Mouse (Mus musculus): ENCODE measurements around the gene Prkag2. TPM values are rescaled to one million over a fixed set of nuclear protein-coding genes. Genes with fewer than 3 reads are reported as not detected.
A peak's percentile ranks its signal among the peaks of the same experiment; 100 is the strongest.

Prkag2 gene
- total RNA-seq, 2 experiments from 2014 or later: 6.9 to 9.1 TPM

DNA sequence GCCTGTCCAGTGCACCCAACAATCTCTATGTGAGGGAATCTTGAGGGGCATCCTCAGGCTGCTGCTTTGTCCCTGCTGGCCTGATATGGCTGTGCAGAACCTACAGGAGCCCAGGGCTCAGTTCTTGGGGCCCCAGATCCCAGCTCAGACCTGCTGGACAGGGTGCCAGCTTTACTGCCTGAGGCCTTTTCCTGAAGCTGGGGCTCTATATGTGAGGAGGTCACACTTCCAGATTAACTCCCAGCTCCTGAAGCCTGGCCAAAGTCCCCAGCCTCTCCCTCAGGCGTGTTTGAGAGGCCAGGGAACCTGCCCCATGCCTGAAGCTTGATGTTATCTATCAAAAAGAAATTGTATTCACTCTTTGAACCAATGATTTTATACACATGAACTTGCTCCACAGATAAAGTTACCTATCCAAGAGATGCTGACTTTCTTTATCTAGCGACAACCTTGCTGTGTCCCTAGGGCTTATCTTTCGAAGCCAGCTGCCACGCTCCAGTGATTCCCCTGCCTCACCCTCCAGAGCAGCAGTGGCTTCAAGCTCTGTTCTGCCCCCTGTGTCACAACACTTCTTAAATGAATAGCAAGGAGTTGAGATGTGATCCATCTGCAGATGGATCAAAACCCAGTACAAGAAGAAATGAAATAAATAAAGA, 121.0 kb downstream of the Prkag2 start:
- peak; percentile 83 for ATAC-seq (replicated peaks; ENCODE audit: low FRiP score, low TSS enrichment, poor library complexity, severe bottlenecking)

DNA sequence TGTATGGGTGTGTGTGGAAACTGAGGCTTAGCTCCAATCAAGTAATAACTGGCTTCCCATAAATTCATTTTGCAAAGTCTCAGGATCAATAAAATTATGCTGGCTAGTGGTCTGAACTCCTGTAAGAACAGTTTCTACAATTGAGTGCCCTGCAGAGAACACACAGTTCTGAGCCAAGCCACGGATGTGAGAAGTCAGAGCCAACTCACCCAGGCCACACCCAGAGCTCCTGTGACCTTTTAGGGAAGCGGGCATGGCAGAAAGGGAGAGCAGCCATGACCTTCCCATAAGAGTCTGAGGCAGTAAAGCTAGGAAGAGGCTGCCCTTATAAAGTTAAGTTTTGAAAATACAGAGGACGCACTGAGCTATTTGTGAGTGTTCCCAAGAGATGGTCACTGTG, 123.5 kb downstream of the Prkag2 start:
- ATAC-seq (replicated peaks; ENCODE audit: low FRiP score, low TSS enrichment, poor library complexity, severe bottlenecking): no peak

DNA sequence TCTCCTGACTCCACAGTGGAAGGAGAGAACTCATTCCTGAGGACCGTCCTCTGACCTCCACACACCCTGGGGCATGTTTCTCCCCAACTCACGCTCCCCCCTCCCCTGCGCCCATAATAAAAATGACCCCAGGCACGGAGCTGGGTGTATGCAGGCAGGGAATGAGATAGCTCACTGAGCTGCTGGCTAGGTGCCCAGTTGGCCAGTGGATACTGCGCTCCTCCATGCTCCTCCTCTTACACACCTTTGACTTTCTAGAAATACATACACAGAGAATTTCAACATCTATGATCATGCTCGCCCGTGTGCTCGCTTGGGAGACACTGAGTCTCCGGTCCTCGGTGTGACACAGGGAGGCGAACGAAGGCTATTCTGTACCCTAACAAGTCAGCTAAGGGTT, 124.2 kb downstream of the Prkag2 start:
- ATAC-seq (replicated peaks; ENCODE audit: low FRiP score, low TSS enrichment, poor library complexity, severe bottlenecking): no peak

DNA sequence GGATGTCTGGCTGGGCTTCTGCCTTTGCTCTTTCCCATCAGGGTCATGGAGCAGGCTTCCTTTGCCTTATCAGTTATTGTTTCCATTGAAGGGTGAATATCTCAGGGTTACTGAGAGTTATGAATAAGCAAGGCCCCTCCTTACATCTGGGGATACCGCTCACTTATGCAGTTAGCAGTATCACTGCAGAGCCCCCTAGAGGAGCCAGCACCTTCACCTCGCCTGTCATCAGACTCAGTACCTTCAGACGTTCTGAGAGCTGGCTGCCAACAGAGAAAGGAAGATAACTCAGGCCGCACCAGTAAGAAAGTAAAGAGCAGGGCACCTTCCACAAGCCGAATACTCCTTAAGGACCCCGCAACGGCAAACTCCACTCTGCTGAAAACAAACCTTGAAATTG, 125.3 kb downstream of the Prkag2 start:
- no peak for ATAC-seq (replicated peaks; ENCODE audit: low FRiP score, low TSS enrichment, poor library complexity, severe bottlenecking)

DNA sequence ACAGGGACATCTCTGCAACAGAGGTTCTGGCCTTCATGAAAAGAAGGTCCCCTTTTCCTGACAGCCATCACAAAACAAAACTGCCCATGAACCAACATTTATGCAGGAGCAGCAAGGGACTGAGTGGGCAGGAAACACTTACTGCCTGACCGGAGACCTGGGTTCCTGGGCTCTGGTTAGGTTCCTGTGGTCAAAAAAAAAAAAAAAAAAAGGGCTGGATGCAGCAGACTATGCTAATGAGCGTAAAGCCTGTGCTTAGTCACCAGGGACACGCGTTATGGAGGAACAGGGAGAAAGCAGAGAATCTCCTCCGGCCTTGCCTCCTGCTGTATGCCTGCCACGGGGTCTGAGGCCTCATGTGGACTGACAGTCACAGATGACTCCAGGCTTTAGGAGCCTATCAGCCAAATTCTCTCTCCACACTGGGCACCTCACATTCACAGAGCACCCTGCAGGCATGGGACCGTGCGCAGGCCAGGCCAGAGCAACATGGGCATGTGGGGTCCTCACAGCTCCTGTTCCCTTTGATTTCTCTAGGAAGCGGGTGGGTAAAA, 126.7 kb downstream of the Prkag2 start:
- ATAC-seq (replicated peaks; ENCODE audit: low FRiP score, low TSS enrichment, poor library complexity, severe bottlenecking): no peak

DNA sequence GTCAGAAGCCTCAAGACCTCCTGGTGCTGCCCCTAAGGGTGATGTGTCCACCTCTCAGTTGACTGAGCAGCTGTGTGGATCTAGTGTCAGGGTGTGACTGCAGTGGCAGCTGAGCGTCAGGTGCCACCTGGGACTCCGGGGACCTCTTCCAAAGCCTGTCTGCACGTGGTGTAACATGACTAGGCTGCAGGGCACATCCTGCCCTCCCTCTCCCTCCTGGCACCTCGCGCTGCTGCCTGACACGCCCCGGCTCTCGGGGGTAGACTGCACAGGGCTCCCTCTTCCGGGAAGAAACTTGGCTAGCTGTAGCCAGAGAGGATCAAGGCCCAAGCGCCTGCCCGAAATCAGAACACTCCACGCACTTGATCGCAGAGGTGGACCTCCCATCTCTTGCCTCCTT, 127.2 kb downstream of the Prkag2 start:
- ATAC-seq (replicated peaks; ENCODE audit: low FRiP score, low TSS enrichment, poor library complexity, severe bottlenecking): peak; percentile 47

DNA sequence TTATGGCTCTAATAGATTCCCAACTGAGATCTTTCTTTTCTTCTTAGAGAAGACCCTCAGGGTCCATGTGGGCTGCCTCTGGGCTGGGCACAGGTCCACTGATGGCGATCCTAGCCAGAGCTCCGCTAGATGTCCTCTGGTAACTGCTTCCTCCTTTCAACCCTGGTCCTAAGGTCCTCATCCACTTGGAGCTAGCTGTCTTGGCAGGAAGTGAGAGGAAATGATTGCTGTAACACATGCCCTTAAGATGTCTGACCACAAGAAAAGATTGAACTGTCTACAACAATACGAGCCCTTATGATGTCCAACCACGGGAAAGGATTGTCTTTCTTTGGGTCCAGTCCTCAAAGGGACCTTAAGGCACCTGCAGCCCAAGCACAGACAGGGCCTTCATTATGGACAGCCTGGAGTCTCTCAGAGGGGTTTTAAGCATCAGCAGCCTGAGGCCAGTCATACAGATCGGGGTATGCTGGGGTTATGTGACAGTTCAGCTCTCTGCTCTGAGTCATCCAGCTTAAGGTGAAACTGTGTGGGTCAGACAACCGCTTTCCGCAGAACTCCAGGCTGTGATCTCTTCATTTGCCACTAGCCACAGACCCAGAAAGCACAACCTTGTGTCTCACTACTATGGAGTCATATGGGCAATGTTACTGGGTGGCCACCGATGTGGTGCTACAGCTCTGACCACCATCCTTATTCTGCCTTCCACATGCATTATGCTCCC, 129.7 kb downstream of the Prkag2 start:
- ATAC-seq (replicated peaks; ENCODE audit: low FRiP score, low TSS enrichment, poor library complexity, severe bottlenecking): no peak

DNA sequence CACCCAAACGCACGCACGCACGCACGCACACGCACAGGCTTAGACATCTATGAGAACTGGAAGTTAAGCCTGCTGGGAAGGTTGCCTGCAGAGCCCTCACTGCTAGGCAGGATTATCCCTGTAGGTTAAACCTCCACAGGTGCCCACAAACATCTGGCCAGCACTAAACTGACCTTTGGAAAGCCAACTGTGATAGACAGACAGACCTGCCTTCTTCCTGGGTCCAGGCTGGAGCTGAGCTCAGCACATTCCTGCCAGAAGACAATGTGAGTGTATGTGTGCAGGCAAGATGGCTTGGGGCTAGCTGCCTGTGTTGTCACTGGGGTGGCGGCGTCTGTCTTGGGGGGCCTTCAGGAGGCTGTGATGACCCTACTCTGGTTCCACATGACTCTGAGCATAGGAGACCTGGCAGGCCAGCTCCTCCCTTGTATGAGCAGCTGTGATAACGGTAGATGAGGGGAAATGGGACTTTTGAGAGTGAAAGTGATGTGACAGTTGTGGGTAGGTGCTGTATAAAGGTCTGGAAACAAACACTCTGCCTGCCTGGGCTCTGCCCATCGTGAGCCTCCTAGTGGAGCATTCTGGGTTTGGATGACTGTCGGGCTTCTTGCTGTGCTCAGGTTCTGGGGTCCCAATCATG, 131.1 kb downstream of the Prkag2 start:
- ATAC-seq (replicated peaks; ENCODE audit: low FRiP score, low TSS enrichment, poor library complexity, severe bottlenecking): peak; percentile 16; the same call in 1 of the 2 replicates

DNA sequence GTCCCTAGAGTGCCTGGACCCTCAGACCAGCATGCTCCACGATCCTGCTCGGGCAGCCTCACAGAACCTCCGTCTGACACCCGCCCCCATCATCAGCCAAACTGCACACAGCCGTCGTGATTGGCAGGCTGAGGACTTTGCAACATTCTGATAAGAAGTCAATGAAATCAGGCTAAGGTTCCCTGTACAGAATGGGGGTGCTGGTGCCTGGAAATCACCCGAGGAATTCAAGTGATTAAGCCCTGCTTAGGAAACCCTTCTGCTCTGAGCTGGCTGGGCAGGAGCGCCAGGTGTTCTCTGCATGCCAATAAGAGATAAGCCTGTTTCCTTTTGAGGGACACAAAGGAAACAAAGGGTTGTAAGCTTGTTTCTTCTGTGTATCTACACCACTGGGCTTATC, 131.7 kb downstream of the Prkag2 start:
- peak; percentile 56 for ATAC-seq (replicated peaks; ENCODE audit: low FRiP score, low TSS enrichment, poor library complexity, severe bottlenecking)

DNA sequence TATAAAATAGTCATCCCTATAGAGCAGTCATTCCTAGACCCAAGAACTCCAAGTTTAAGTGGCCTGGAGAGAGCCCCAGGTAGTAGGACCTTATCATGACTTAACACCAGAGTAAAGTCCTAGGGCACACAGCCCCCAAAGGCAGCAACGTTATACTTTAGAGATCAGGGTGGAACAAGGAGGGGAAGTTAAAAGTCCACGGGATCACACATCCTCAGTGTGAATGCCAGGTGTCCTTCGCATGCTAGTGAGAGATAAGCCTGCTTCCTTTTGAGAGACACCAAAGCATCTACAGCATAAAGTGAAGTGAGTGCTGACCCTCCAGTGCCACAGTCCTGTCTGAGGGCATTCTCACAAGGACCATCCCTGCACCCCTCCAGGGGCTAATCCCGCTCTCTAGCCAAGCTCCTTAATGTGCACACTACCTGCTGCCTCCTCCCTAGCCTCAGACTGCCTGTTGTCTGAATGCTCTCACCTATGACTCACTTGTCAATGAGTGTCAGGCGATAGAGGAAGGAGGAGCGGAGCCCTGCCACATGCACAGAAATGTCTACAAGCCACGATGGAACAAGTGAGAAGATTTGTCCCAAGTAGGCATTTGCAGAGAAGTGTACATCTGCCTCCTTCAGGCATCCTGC, 132.4 kb downstream of the Prkag2 start:
- ATAC-seq (replicated peaks; ENCODE audit: low FRiP score, low TSS enrichment, poor library complexity, severe bottlenecking): no peak

DNA sequence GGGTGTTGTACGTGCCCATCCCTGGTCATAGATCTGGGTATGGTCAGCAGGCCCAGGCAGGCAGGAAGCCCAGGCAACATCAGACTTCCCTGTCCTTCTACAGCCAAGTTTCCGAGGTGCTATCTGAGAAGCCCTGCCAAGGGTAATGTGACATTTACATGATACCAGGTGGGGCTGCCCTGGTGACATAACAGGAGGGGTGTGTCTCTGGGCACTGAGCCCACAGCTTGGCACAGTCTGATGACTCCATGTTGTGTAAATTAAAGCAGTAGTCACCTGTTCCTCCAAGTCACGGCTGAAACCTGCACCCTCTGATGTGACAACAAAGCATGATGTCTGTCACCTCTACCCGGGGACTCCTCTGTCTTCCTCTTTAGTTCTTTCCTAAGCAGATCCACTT, 136.7 kb downstream of the Prkag2 start:
- peak; percentile 42 for ATAC-seq (replicated peaks; ENCODE audit: low FRiP score, low TSS enrichment, poor library complexity, severe bottlenecking)

DNA sequence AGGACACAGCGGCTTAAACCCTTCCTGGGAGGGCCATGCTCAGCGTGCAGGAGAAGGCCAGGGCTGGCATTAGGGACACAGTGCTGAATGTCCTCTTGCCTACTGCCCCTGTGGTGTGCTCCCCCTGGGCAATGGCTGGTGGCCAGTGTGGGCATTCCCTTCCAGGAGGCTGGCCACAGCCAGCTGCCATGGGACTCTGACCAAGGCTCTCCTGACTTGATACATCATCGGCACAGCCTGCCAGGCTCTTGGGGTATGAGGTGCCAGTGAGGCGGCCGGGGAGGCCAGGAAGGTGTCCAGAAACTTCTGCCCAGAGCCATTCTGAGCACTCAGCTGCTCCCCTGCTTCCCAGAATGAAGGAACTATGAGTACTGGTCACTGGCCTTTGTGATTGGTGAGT, 139.7 kb downstream of the Prkag2 start:
- ATAC-seq (replicated peaks; ENCODE audit: low FRiP score, low TSS enrichment, poor library complexity, severe bottlenecking): no peak

DNA sequence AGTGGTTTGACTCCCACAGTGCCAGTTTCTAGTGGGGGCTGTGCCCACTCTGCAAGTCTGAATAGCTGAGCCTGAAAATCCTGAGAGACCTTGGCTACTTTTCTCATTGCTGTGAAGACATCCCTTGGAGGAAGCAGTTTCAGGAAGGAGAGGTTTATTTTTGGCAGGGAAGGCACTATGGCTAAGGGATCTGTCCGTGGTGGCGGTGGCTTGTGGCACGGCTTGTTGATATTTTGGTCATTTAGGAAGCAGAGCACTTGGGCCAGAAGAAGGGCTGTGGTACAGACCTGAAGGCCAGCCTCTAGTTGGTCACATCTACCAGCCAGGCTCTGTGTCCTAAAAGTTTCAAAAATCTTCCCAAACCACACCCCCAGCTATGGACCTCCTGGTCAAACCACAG, 140.7 kb downstream of the Prkag2 start:
- ATAC-seq (replicated peaks; ENCODE audit: low FRiP score, low TSS enrichment, poor library complexity, severe bottlenecking): no peak

DNA sequence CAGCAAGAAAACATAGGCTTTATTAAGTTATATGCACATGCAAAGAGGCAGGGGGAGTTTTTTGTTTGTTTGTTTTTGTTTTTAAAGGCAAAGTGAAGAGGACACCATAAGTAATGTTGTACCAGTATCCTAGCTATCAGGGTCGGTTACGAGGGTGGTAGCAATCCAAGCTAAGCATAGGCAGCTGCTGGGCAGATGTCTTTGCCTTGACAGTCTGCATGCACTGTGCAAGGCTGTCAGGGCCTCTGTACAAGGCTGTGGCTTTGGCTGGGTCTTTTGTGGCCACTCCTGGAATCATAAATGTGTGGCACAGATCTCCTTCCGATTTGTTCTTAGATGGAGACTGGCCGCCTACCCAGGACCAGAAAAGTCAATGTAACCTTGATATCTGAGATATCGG, 141.8 kb downstream of the Prkag2 start:
- ATAC-seq (replicated peaks; ENCODE audit: low FRiP score, low TSS enrichment, poor library complexity, severe bottlenecking): no peak

DNA sequence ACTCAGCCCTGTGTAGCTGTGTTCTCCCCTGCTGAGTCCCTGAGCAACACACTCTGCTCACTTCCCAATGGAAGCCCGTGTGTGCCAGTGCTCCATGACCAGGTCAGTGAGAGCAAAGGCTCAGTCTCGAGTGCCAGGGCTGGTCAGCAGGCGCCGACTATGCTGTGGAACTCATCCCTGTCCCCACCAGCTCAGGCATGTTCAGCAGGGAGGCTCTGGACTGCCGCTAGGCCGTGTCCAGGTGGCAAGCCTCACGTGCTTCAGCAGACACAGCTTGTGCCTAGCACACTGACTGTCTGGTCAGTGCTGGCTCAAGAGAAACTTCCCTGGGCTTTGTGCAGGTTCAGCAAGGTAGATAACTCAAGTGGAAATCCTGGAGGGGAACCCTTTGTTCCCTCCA, 143.6 kb downstream of the Prkag2 start:
- ATAC-seq (replicated peaks; ENCODE audit: low FRiP score, low TSS enrichment, poor library complexity, severe bottlenecking): no peak

DNA sequence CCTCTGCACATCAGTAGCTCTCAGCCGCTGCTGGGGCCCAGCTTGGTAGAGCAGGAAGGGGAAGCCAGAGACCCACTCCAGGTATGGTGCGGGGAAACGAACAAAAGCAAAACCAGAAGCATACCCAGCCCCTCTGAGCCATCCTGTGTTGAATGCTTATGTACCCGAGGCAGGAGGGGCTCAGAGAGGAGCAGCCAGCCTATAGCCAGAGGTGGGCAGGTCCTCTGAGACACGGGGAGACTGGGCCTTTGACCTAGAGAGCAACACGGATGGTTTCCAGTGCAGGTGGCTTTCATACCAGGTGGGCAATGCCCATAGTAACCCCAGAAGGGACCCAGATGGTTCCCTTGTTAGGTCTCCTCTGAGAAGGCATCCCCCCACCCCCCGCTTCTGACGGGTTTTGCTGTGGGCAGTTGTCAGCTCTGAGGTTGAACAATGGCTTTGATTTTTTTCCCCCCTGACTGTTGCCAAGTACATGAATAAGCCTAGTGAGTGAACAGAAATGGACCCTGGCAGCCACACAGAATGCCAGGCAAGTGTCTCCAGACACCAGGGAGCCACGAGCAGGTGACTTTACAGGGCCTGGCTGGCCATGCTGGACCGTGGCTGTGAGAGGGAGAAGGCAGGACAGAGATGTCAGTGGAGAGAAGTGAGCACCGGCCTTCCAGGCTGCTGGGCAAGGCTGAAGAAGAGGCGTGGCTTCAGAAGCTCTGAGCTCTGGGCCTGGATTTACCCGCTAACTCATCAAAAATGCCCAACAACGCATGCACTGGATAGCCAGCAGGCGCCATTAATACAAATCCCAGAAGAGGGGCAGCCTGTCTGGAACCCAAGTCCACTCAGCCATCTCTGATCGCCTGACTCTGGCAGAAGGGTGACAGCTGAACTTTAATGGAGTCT, 147.3 kb downstream of the Prkag2 start:
- ATAC-seq (replicated peaks; ENCODE audit: low FRiP score, low TSS enrichment, poor library complexity, severe bottlenecking): no peak

DNA sequence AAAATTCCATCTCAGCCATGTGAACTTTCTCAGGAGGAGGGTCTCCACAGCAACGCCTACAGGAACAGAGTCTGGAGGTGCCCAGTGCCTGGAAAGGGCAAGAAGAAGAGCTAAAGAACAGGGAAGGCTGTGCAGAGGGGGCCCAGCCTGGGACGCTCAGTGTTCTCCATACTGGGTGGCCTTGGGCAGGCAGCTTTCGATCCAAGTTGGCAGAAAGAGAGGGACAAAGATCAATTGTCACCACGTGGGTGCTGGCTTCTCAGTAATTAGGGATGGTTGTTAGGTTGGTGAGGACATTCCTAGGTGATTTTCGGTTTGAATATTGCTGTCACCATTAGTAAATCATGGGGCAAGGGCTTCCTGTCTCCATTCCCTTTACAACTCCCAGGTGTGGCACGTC, 148.2 kb downstream of the Prkag2 start:
- ATAC-seq (replicated peaks; ENCODE audit: low FRiP score, low TSS enrichment, poor library complexity, severe bottlenecking): no peak

DNA sequence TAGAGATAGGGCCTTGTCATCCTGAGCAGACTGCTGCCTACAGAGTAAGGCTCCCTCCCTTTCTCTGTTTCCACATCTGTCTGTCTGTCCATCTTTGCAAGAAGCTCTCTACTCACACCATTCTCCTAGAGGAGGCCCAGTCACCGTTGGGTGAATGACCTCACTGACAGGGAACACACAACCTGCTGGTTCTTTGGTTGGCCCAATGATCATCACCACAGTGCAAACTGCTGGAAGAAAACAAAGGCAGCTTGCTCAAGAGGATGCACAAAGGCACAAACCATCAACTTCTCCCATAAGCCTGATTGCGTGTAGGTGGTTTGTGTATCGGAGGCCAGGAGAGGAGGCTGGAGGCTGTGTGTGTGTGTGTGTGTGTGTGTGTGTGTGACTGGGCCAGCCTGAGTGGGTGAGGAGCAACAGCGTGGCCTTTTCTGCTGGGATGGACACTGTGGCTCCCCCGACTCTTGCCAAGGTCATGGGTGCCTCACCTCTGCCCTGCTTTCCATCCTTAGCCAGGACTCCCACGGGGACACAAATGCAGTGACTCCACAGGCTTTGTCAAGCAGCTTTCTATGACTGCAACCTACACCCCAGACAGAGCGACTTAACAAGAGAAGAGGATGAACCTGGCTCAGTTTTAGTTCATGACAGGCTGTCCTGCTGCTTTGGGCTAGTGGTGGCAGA, 149.4 kb downstream of the Prkag2 start:
- no peak for ATAC-seq (replicated peaks; ENCODE audit: low FRiP score, low TSS enrichment, poor library complexity, severe bottlenecking)

DNA sequence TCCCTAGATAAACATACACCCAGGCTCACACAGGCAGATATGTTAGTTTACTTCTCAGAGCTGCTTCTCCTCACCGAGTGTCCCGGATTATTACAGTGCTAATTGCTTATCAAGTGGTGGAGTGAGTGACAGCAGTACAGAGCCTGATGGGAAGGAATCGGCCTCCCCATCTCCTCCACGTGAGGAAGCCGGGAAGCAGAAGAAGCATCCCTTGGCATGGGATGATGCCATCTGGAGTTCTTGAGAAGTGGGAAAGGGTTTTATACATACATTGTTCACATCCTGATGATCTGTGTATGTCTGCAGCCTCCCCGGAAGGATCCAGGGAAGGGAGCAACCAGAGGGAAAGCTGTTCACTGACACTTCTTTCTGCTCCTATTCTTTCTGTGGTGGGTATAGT, 150.4 kb downstream of the Prkag2 start:
- no peak for ATAC-seq (replicated peaks; ENCODE audit: low FRiP score, low TSS enrichment, poor library complexity, severe bottlenecking)
